Mouse (Mus musculus) limb, embryonic 12.5 days (tissue): ENCODE results near the gene Stambpl1. TPM values are rescaled to one million over a fixed set of nuclear protein-coding genes. Genes with fewer than 3 reads are reported as not detected.

Experiments
- ATAC-seq: fragments of 200-750 bp; cut with Nextera tagmentation; 2 replicates; pipeline ENCODE4 v1.8.0; 2017; ENCODE audit warnings: low read depth, moderate TSS enrichment; ENCODE audit not compliant: insufficient number of reproducible peaks, insufficient read depth, low FRiP score, low TSS enrichment
- H3K27ac ChIP-seq: fragments of 300-500 bp; sonication (generic); 2 replicates; pipeline ENCODE4 v1.5.1; 2016; ENCODE audit warnings: mild to moderate bottlenecking, moderate library complexity
- H3K27me3 ChIP-seq: fragments of 300-500 bp; sonication (generic); 2 replicates; pipeline ENCODE4 v1.6.1; 2016; ENCODE audit warnings: mild to moderate bottlenecking, moderate library complexity
- H3K36me3 ChIP-seq: fragments of 300-500 bp; sonication (generic); 2 replicates; pipeline ENCODE4 v1.6.1; 2016; ENCODE audit warnings: mild to moderate bottlenecking, moderate library complexity
- H3K4me1 ChIP-seq: fragments of 300-500 bp; sonication (generic); replicated peaks from 2 replicates; pipeline ENCODE4 v1.6.1; 2016
- H3K4me2 ChIP-seq: fragments of 300-500 bp; sonication (generic); 2 replicates; pipeline ENCODE4 v1.6.1; 2016; ENCODE audit warnings: mild to moderate bottlenecking, moderate library complexity
- H3K4me3 ChIP-seq: fragments of 300-500 bp; sonication (generic); replicated peaks from 2 replicates; pipeline ENCODE4 v1.5.1; 2016; ENCODE audit warnings: mild to moderate bottlenecking
- H3K9ac ChIP-seq: fragments of 300-500 bp; sonication (generic); replicated peaks from 2 replicates; pipeline ENCODE4 v1.6.1; 2016; ENCODE audit warnings: mild to moderate bottlenecking, moderate library complexity
- H3K9me3 ChIP-seq: fragments of 300-500 bp; sonication (generic); 2 replicates; pipeline ENCODE4 v1.6.1; 2016; ENCODE audit warnings: mild to moderate bottlenecking, moderate library complexity
- WGBS: fragments of 180-500 bp; shearing (Covaris S2); methylation state at CpG from one replicate; pipeline ENCODE4 v1.1.7; 2016; 5-methylcytosine and 5-hydroxymethylcytosine counted together
- polyA plus RNA-seq: library from polyadenylated mRNA; unstranded; fragments of >200 nt; fragmentation: Nextera tagmentation; extraction: Ambion mirVana; gene quantifications from 2 replicates; pipeline ENCODE4 v1.2.1, GENCODE M21; 2016

The Stambpl1 gene
- polyA plus RNA-seq, 1 experiment from 2014 or later, result 10.8 TPM

DNA sequence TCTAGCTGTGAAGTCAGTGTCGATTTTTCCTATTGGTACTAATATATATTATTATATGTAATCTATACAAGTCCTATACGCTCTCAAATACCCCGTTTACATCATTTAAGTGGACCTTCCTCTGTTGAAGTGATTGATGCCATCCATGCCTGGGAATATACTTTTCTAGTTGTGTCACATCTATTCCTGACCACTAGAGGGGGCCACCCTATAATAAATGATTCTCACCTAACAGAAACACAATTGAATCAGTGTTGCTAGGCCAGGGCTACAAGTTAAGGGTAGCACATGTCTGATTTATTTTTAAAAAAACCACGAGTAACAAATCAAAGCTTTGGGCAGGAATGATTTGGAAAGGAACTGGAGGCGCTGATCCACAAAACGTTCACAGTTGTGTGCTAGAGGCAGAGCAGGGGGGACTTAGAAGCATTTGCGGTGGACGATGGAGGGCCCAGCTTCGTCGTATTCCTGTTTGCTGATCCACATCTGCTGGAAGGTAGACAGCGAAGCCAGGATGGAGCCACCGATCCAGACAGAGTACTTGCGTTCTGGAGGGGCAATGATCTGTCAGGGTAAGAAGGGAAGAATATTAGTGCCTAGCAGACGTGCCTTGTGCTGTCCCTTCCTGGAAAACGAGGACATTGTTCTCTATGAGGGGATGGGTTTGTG, 49.4 kb downstream of the Stambpl1 start:
- ATAC-seq, result no peak
- 67% methylated on average over 15 of the region's 15 CpGs for WGBS
- H3K36me3 ChIP-seq, result peaks cover 3% of the 10 kb centered on the region; the same call in 1 of the 2 replicates

DNA sequence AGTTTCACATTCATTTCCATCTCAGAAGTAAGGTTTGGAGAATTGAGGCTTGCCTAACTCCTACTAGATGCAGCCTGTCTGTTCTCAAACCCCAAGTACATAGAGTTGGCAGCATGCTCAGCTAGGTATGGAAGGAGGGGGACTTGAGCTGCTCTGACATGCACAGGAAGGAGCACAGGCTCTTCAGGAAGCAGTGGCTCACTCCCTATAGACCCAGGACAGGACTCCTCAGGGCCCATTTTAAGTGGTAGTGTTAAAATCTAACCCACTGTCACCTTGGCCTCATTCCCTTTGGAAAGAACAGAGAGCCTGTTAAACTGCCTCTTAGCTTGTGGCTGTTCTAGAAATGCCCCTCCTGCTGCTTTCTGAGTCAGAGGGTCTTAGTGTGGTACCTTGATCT, 50.9 kb downstream of the Stambpl1 start:
- Histone ChIP-seq H3K27me3 (no peaks in the 10 kb centered on the region), H3K36me3 (no peaks in the 10 kb centered on the region; the same call in 1 of the 2 replicates), H3K27ac (no peak overlapping the region), H3K9me3 (no peaks in the 10 kb centered on the region), H3K4me2 (no peak overlapping the region), H3K9ac (no peak overlapping the region), H3K4me3 (no peak overlapping the region), H3K4me1 (no peaks in the 10 kb centered on the region)
- ATAC-seq, result no peak

More for the DNA sequence above, 49.4 kb downstream of the Stambpl1 start:
- H3K27me3 ChIP-seq, result no peaks in the 10 kb centered on the region
- H3K4me3 ChIP-seq, result no peak overlapping the region
- no peaks in the 10 kb centered on the region for H3K9me3 ChIP-seq
- no peak overlapping the region for H3K27ac ChIP-seq
- no peak overlapping the region for H3K9ac ChIP-seq
- no peaks in the 10 kb centered on the region for H3K4me1 ChIP-seq
- H3K4me2 ChIP-seq, result no peak overlapping the region

DNA sequence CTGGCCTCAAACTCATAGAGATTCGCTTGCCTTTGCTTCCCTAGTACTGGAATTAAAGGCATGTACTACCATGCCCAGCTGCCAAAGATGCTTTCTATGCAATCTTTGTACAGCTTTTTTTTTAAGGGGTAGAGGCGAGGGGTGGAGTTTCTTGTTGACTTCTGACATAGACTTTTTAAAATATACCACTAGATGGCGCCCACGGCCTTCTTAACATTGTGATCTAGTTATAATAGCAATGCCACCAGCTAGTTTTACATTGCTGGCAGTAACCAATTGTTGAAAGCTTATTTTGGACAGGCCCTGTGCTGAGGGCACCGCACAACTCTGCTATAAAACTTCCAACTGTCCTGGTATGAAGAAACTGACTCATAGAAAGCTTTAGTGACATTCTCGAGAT, 52.0 kb downstream of the Stambpl1 start:
- no peak for ATAC-seq
- H3K9me3 ChIP-seq, result no peaks in the 10 kb centered on the region
- H3K27me3 ChIP-seq, result no peaks in the 10 kb centered on the region
- H3K9ac ChIP-seq, result no peak overlapping the region
- H3K4me3 ChIP-seq, result no peak overlapping the region
- H3K4me1 ChIP-seq, result no peaks in the 10 kb centered on the region
- no peaks in the 10 kb centered on the region; the same call in 1 of the 2 replicates for H3K36me3 ChIP-seq
- no peak overlapping the region for H3K27ac ChIP-seq
- 17% methylated on average over 6 of the region's 6 CpGs for WGBS
- no peak overlapping the region for H3K4me2 ChIP-seq

DNA sequence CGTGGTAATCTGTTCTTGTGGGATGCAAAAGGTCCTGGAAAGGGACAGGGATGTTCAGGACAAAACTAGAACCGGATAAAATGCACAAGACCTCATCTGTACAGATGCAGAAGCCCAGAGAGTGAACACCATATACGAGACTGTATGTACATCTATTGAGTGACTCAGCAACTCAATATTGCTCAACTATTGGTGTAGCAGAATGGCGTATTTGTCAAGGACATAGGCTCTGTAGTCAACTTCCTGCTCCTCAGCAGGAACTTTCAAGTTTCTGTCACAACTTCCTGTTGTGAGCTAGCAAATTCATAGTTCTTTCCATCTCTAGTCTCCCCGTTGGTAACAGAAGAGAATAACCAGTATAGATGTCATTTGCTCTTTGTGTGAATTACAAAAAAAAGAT, 56.5 kb downstream of the Stambpl1 start:
- H3K9ac ChIP-seq, result no peak overlapping the region
- WGBS, result 84% methylated on average over 5 of the region's 5 CpGs
- no peak overlapping the region for H3K27ac ChIP-seq
- H3K4me2 ChIP-seq, result no peak overlapping the region
- H3K36me3 ChIP-seq, result no peaks in the 10 kb centered on the region
- no peak overlapping the region for H3K4me3 ChIP-seq
- no peak for ATAC-seq
- H3K27me3 ChIP-seq, result no peaks in the 10 kb centered on the region
- H3K9me3 ChIP-seq, result no peaks in the 10 kb centered on the region
- no peaks in the 10 kb centered on the region for H3K4me1 ChIP-seq

DNA sequence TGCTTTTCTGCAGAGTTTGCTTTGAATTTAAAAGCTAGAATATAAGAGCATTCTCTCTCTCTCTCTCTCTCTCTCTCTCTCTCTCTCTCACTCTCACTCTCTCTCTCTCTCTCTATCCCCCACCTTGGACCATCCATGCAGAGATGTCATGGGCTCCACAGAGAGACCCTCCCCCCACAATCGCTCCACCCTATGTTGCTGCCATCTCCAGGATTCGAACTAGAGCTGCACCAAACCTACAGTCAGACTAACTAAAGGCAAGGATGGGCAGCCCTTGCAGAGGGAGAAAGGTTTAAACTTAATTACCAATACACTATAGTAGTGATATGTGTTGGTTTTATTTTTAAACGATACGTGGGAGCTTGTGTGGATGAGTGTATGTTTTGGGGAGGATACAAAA, 58.6 kb downstream of the Stambpl1 start:
- Histone ChIP-seq H3K4me1 (peaks cover 2% of the 10 kb centered on the region; the same call in 1 of the 2 replicates), H3K4me3 (no peak overlapping the region), H3K9me3 (no peaks in the 10 kb centered on the region), H3K27ac (no peak overlapping the region), H3K4me2 (no peak overlapping the region), H3K9ac (no peak overlapping the region), H3K36me3 (no peaks in the 10 kb centered on the region), H3K27me3 (no peaks in the 10 kb centered on the region)
- ATAC-seq, result no peak
- WGBS, result 67% methylated on average over 4 of the region's 4 CpGs

DNA sequence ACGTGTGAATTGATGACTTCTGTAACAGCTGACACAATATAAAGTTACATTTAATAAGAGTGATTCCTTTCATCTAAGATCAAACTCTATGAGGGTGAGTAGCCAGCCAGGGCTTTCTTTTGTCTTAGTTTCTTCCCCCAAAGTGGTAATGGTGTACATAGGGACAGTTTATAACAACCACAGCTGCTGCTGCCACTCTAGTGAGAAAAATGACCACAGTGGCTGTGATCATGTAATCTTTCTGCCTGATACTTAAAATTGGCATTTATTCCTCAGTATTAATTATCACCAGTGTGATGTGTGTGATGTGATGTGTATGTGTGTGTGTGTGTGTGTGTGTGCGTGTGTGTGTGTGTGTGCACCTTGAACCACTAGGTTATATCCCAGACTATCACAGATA, 59.9 kb downstream of the Stambpl1 start:
- WGBS, result 77% methylated on average over 2 of the region's 2 CpGs
- no peak overlapping the region for H3K9ac ChIP-seq
- H3K27ac ChIP-seq, result no peak overlapping the region

DNA sequence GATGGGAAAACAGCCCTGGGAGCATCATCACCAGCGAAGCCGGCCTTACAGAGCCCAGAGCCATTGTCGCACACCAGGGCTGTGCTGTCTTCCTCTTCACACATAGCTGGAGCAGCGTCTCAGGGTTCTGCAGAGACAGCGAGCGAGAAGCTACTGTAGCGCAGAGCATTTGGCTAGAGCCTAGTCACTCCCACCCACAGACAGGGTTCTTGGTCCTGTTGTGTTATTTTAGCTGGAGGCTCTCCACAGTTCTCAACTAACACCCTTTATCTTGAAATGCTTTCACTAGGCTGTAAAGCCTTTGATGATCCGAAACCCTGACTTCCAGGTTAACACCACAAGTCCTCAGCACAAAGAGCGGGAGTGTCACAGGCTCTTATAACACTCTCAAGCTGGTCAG, 60.4 kb downstream of the Stambpl1 start:
- no peak for ATAC-seq
- WGBS, result 65% methylated on average over 9 of the region's 9 CpGs
- H3K9me3 ChIP-seq, result no peaks in the 10 kb centered on the region
- peaks cover 2% of the 10 kb centered on the region; the same call in 1 of the 2 replicates for H3K4me1 ChIP-seq
- no peak overlapping the region for H3K4me2 ChIP-seq
- H3K27me3 ChIP-seq, result no peaks in the 10 kb centered on the region
- H3K27ac ChIP-seq, result no peak overlapping the region
- H3K36me3 ChIP-seq, result no peaks in the 10 kb centered on the region
- no peak overlapping the region for H3K4me3 ChIP-seq
- H3K9ac ChIP-seq, result no peak overlapping the region

More for the DNA sequence above, 59.9 kb downstream of the Stambpl1 start:
- H3K27me3 ChIP-seq, result no peaks in the 10 kb centered on the region
- H3K4me1 ChIP-seq, result peaks cover 2% of the 10 kb centered on the region; the same call in 1 of the 2 replicates
- no peak for ATAC-seq
- H3K36me3 ChIP-seq, result no peaks in the 10 kb centered on the region
- H3K4me2 ChIP-seq, result no peak overlapping the region
- H3K9me3 ChIP-seq, result no peaks in the 10 kb centered on the region
- no peak overlapping the region for H3K4me3 ChIP-seq

DNA sequence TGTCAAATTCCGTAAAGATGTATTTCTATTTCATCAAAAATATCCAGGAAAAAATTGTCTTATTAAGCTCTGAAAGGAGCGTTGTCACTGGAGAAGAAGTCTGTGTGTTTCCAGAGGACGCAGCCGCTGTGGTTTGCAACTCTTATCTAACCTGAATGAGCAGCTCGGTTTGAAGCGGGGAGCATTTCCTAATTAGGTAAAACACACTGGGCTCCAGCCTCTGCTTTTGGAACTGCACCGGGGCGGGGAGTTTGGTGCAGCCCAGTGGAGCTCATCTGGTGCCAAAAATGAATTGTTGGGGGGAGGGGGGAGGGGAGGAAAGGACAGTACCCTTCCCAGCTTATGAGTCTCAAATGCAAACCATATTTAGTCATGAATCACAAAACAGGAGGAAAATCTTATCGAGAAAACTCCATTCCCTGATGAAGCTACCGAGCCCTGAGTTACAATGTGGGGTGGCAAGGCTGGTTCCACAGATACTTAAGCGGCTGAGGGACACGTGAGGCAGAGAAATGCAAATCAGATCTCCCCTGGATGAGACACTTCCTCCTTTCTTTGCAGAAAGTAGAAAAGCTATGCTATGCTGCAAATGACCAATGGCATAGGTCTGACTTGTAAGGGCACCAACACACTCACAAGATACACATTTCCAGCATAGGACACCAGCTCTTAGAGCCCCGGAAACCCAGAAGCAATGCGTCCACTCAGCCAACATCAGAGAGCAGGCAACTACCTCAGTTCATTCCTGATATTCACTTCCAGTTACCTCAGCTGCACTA, 62.3 kb downstream of the Stambpl1 start:
- H3K4me3 ChIP-seq, result peak overlapping the region; percentile 17
- peaks cover 2% of the 10 kb centered on the region; the same call in 1 of the 2 replicates for H3K4me1 ChIP-seq
- H3K9ac ChIP-seq, result 0 out of 2 replicates have a peak overlapping the region, but pooled peaks have one; percentile 18
- 41% methylated on average over 14 of the region's 14 CpGs for WGBS
- no peak overlapping the region for H3K27ac ChIP-seq
- peak overlapping the region; percentile 26; the same call in 1 of the 2 replicates for H3K4me2 ChIP-seq
- no peaks in the 10 kb centered on the region for H3K9me3 ChIP-seq
- H3K36me3 ChIP-seq, result no peaks in the 10 kb centered on the region
- no peak for ATAC-seq
- no peaks in the 10 kb centered on the region for H3K27me3 ChIP-seq

DNA sequence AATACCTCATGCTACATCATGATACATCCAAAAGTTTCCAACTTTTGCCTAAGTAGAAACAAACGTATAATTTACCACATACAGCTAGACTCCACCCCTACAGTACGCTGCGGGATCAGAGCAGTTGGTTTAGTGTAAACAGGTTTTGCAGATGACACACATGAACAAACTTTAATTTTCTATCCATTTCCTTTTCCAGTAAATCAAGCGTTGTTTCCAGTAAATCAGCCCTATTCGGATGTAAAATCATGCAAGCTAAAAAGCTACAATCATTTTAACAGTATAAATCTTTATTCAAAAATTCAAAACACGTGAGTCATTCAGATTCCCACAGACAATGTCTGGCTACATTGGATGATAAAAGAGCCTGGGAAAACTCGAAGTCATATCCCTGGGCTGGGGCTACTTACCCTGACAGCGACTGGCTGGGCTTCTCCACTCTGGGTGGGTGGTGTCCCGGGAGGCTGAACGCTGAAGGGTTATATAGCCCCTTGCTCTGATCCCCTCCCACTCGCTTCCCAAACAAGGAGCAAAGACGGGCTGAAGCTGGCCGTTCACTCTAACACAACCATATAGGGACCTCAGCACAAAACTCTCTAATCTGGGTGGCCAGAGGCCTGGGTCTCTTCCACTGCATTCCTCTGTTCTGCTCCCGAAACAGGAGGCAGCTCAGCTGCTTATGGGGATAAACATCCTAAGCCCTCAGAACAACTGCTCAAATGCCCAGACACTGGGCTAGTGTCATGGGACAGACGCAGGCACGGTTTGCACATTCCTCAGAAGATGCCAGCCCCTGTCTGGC, 63.1 kb downstream of the Stambpl1 start, which contains the start of gene Acta2:
TSS of gene Acta2 (minus strand) at position 711 of the 802 bp plus-strand sequence.
- H3K9ac ChIP-seq, result 0 out of 2 replicates have a peak within 1 kb of the TSS, but pooled peaks have one; percentile 18
- H3K9me3 ChIP-seq, result no peaks in the 10 kb centered on the region
- H3K4me1 ChIP-seq, result peaks cover 2% of the 10 kb centered on the region; the same call in 1 of the 2 replicates
- peak within 1 kb of the TSS; percentile 17 for H3K4me3 ChIP-seq
- H3K4me2 ChIP-seq, result peak within 1 kb of the TSS; percentile 26; the same call in 1 of the 2 replicates
- H3K36me3 ChIP-seq, result no peaks in the 10 kb centered on the region
- H3K27ac ChIP-seq, result no peak within 1 kb of the TSS
- peak; percentile 87 for ATAC-seq
- 33% methylated on average over 16 of the region's 16 CpGs for WGBS
- H3K27me3 ChIP-seq, result no peaks in the 10 kb centered on the region

DNA sequence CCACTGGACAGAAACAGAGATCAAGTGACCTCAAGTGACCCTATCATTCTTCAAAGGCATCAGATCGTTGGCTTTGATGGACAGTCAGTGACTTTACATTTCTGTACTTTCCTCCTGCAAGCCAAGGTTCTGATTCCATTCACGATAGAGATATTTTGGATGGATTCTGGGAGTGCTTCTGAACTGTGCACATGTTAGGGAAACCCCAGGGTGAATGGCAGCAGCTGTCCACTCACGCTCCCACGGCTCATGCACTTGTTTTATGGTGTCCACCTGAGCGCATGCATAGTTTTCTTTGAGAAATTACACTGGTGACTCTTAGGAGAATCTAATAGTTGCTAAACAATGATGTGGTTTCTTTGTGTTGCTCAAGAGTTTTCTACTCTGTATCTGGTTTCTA, 64.1 kb downstream of the Stambpl1 start:
- no peaks in the 10 kb centered on the region for H3K27me3 ChIP-seq
- no peak overlapping the region for H3K9ac ChIP-seq
- WGBS, result 66% methylated on average over 5 of the region's 5 CpGs
- ATAC-seq, result no peak
- peaks cover 2% of the 10 kb centered on the region; the same call in 1 of the 2 replicates for H3K4me1 ChIP-seq
- H3K4me2 ChIP-seq, result no peak overlapping the region
- no peak overlapping the region for H3K27ac ChIP-seq
- H3K36me3 ChIP-seq, result no peaks in the 10 kb centered on the region
- no peak overlapping the region for H3K4me3 ChIP-seq
- H3K9me3 ChIP-seq, result no peaks in the 10 kb centered on the region

DNA sequence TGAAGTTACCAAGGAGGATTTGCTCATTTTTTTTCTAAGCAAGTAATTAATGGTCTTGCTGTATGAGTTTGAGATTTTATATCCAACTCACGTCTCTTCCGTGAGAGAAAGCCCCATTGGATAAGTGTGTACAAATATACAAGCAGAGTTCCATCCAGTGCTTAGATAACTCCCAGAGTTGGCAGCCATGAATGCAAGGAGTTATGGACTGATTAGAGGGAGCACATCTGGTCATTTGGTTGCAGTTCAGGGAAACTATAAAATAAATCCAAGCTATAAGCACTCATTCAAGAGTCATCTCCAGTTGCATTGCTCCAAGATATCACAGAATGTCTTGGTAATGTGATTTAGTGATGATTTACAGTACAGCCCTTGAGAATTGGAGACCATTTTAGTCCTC, 64.9 kb downstream of the Stambpl1 start:
- H3K4me3 ChIP-seq, result no peak overlapping the region
- ATAC-seq, result no peak
- H3K4me1 ChIP-seq, result peaks cover 2% of the 10 kb centered on the region; the same call in 1 of the 2 replicates
- no peak overlapping the region for H3K4me2 ChIP-seq
- no peak overlapping the region for H3K27ac ChIP-seq
- H3K9ac ChIP-seq, result no peak overlapping the region
- whole genome bisulfite sequencing, result 84% methylated on average over 2 of the region's 2 CpGs
- no peaks in the 10 kb centered on the region for H3K9me3 ChIP-seq
- no peaks in the 10 kb centered on the region for H3K36me3 ChIP-seq
- H3K27me3 ChIP-seq, result no peaks in the 10 kb centered on the region
